Mouse (Mus musculus): ENCODE data around the gene 9030612E09Rik. TPM values are rescaled to one million over a fixed set of nuclear protein-coding genes. Genes with fewer than 3 reads are reported as not detected.
A peak's percentile ranks its signal among the peaks of the same experiment; 100 is the strongest.

The 9030612E09Rik gene
- polyA plus RNA-seq (2015; fragmentation: Nextera tagmentation; extraction: Ambion mirVana) = 0.69 and 0.92 TPM in 2 replicates

DNA sequence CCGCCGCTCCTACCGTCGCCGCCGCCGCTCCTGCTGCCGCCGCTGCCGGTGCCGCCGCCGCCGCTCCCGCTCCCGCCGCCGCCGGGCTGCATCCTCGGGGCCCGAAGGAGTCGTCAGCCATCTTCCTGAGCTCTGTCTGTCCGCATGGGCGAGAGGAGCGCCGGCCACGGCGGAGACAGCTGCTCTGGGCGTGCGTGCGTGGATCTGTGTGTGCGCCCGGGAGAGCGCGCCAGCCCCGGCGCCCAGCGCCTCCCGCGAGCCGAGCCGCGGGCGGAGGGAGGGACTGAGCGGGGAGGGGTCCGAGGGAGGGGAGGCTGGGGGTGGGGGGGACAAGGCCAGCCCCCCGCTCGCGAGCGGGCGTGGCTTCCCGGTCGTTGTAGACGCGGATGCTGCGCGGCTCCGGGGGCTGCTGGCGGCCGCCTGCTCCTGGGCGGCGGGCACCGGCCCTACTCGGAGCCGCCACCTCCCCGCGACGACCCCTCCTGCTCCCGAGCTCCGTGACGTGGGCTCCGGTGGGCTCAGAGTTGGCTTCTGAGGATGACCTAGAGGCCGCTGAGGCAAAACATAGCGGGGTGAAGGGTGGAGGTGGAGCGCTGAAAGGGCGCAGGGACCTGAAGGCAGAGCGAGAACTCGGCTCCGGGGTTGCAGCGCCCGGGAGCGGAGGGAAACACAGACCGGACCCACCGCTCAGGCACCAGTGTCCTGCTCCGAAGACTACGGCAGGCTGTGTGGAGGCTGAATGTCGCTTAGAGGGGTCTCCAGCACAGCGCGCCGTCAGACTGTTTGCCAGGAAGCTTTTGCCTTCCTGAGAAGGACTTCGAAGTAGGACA is at the start of gene 9030612E09Rik, which contains the start of gene Sobp:
TSS of gene 9030612E09Rik (plus strand) at position 379 of the 830 bp plus-strand sequence.
TSS of gene Sobp (minus strand) at position 205 of the 830 bp plus-strand sequence.
- H3K9me3 ChIP-seq (replicated peaks; ENCODE audit: control insufficient read depth, low read length) = no peaks in the 10 kb centered on the region
- H3K4me3 ChIP-seq (ENCODE audit: low read length) = peak within 1 kb of the TSS; percentile 88
- under 1% methylated on average over 86 of the region's 91 CpGs for WGBS
- ATAC-seq (replicated peaks; ENCODE audit: extremely low read depth, insufficient read depth, low FRiP score) = peak; percentile 86
- H3K9ac ChIP-seq (ENCODE audit: low read length) = peak within 1 kb of the TSS; percentile 81
- H3K27ac ChIP-seq (ENCODE audit: low read length) = peak within 1 kb of the TSS; percentile 75
- no peaks in the 10 kb centered on the region for H3K36me3 ChIP-seq (ENCODE audit: control insufficient read depth, insufficient read depth)
- H3K27me3 ChIP-seq (ENCODE audit: control insufficient read depth, insufficient read depth, low read length) = peaks cover 9% of the 10 kb centered on the region
- H3K4me1 ChIP-seq (ENCODE audit: control insufficient read depth, insufficient read depth, low read length) = peaks cover 11% of the 10 kb centered on the region
- peak within 1 kb of the TSS; percentile 81 for H3K4me2 ChIP-seq (ENCODE audit: low read depth, low read length)

DNA sequence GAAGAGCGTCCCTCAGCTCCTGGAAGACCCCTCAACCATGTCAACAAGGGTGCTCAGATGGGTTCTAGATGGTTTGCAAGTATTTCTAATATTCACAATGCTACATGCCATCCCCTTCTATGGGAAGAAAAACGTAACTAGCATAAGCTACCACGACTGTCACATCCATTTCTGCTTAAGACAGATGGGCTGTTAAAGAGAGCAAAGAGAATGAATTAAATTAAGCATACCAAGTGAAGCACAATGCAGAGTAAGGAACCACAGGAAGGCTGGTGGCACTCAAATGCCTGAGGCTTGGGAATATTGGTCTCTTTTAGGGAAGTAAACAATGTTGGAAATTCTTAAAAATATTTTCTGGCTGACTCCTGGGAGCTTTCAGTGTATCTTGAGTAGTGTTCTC is 45.8 kb upstream of the 9030612E09Rik start:
- no peak overlapping the region for H3K4me2 ChIP-seq (ENCODE audit: low read depth, low read length)
- no peak overlapping the region for H3K27ac ChIP-seq (ENCODE audit: low read length)
- H3K27me3 ChIP-seq (ENCODE audit: control insufficient read depth, insufficient read depth, low read length) = no peaks in the 10 kb centered on the region

DNA sequence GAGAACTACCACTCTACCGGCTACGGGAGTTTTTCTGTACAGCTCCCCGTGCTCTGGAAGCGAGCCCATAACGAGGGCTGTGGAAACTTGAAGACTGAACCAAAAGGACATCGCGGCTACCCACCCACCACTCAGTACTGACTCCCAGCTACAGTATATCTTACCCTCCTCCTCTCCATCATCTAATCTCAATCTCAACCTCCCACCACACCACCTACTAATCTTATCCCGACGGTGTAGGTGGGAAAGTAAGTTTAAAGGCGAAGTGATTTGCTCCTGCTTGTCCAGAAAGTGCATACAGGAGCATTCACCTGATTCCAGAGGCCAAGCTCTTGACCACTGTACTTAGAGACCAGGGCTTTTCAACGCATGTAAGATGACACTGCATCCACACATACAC is 40.5 kb upstream of the 9030612E09Rik start:
- no peak overlapping the region for H3K27ac ChIP-seq (ENCODE audit: low read length)
- H3K9ac ChIP-seq (ENCODE audit: low read length) = no peak overlapping the region
- no peaks in the 10 kb centered on the region for H3K36me3 ChIP-seq (ENCODE audit: control insufficient read depth, insufficient read depth)
- no peaks in the 10 kb centered on the region for H3K27me3 ChIP-seq (ENCODE audit: control insufficient read depth, insufficient read depth, low read length)
- 89% methylated on average over 11 of the region's 11 CpGs for WGBS
- no peak overlapping the region for H3K4me3 ChIP-seq (ENCODE audit: low read length)
- H3K4me1 ChIP-seq (ENCODE audit: control insufficient read depth, insufficient read depth, low read length) = no peaks in the 10 kb centered on the region
- ATAC-seq (replicated peaks; ENCODE audit: extremely low read depth, insufficient read depth, low FRiP score) = no peak
- no peak overlapping the region for H3K4me2 ChIP-seq (ENCODE audit: low read depth, low read length)
- H3K9me3 ChIP-seq (replicated peaks; ENCODE audit: control insufficient read depth, low read length) = no peaks in the 10 kb centered on the region; the same call in 1 of the 2 replicates

More for the DNA sequence above, 45.8 kb upstream of the 9030612E09Rik start:
- ATAC-seq (replicated peaks; ENCODE audit: extremely low read depth, insufficient read depth, low FRiP score) = no peak
- H3K9ac ChIP-seq (ENCODE audit: low read length) = no peak overlapping the region
- H3K9me3 ChIP-seq (replicated peaks; ENCODE audit: control insufficient read depth, low read length) = no peaks in the 10 kb centered on the region
- no peak overlapping the region for H3K4me3 ChIP-seq (ENCODE audit: low read length)
- peaks cover 8% of the 10 kb centered on the region for H3K4me1 ChIP-seq (ENCODE audit: control insufficient read depth, insufficient read depth, low read length)
- 69% methylated on average over 3 of the region's 3 CpGs for WGBS
- H3K36me3 ChIP-seq (ENCODE audit: control insufficient read depth, insufficient read depth) = no peaks in the 10 kb centered on the region

DNA sequence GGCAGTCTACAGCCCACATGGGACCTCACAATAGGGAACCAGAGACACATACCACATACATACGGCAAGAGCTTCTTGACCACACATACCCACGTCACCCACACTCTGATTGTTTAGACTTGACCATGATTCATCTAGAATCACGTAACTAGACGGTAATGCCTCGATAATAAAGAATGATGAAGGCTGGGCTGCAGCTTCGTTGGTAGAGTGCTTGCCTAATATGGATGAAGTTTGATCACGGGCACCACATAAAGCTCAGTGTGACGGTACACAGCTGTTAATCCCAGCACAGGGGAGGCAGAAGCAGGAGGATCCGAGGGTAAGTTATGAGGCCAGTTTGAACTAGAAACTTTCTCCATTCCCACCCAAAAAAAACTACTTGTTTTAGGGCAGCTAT is 31.3 kb upstream of the 9030612E09Rik start:
- ATAC-seq (replicated peaks; ENCODE audit: extremely low read depth, insufficient read depth, low FRiP score) = no peak
- no peaks in the 10 kb centered on the region for H3K4me1 ChIP-seq (ENCODE audit: control insufficient read depth, insufficient read depth, low read length)
- 81% methylated on average over 9 of the region's 9 CpGs for WGBS

DNA sequence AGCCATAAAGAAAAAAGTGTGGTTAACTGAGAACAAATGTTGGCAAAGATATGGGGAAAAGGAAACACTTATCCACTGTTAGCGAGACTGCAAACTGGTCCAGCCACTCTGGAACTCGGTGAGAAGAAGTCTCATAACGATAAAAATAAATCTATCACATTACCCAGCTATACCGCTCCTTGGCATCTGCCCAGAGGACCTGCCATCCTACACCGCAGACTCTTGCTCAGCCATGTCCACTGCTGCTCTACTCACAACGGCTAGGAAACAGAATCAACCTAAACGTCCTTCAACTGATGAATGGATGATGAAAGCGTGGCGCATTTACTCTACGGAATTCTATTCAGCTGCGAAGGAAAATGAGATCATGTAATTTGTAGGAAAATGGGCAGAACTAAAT is 26.0 kb upstream of the 9030612E09Rik start:
- no peaks in the 10 kb centered on the region; the same call in 1 of the 2 replicates for H3K9me3 ChIP-seq (replicated peaks; ENCODE audit: control insufficient read depth, low read length)
- ATAC-seq (replicated peaks; ENCODE audit: extremely low read depth, insufficient read depth, low FRiP score) = no peak
- no peak overlapping the region for H3K27ac ChIP-seq (ENCODE audit: low read length)
- no peaks in the 10 kb centered on the region for H3K36me3 ChIP-seq (ENCODE audit: control insufficient read depth, insufficient read depth)
- no peaks in the 10 kb centered on the region for H3K27me3 ChIP-seq (ENCODE audit: control insufficient read depth, insufficient read depth, low read length)
- H3K4me3 ChIP-seq (ENCODE audit: low read length) = no peak overlapping the region
- no peak overlapping the region for H3K4me2 ChIP-seq (ENCODE audit: low read depth, low read length)
- no peaks in the 10 kb centered on the region for H3K4me1 ChIP-seq (ENCODE audit: control insufficient read depth, insufficient read depth, low read length)
- WGBS = 71% methylated on average over 11 of the region's 11 CpGs
- H3K9ac ChIP-seq (ENCODE audit: low read length) = no peak overlapping the region

More for the DNA sequence above, 31.3 kb upstream of the 9030612E09Rik start:
- no peak overlapping the region for H3K4me2 ChIP-seq (ENCODE audit: low read depth, low read length)
- no peak overlapping the region for H3K4me3 ChIP-seq (ENCODE audit: low read length)
- no peak overlapping the region for H3K9ac ChIP-seq (ENCODE audit: low read length)
- H3K36me3 ChIP-seq (ENCODE audit: control insufficient read depth, insufficient read depth) = no peaks in the 10 kb centered on the region
- no peaks in the 10 kb centered on the region; the same call in 1 of the 2 replicates for H3K9me3 ChIP-seq (replicated peaks; ENCODE audit: control insufficient read depth, low read length)
- no peaks in the 10 kb centered on the region for H3K27me3 ChIP-seq (ENCODE audit: control insufficient read depth, insufficient read depth, low read length)
- no peak overlapping the region for H3K27ac ChIP-seq (ENCODE audit: low read length)

DNA sequence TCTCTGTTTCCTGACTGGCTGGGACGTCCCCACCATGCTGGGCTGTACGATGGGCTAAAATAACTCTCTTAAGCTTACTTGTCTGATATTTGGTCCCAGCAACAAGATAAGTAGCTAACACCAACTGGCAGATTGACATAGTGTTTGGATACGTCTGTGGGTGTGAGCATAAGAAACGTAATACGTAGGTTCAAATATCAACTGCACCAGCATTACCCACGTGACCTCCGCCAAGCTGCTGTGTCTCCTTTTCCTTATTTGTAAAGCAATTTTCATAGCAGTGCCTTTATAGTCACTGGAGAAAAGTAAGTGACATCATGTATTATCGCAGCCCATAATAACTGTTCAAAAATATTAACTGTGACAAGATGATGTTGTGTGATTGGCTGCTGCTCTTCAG is 21.9 kb upstream of the 9030612E09Rik start:
- Histone ChIP-seq H3K4me1 (ENCODE audit: control insufficient read depth, insufficient read depth, low read length) (peaks cover 3% of the 10 kb centered on the region), H3K9me3 (replicated peaks; ENCODE audit: control insufficient read depth, low read length) (no peaks in the 10 kb centered on the region), H3K4me3 (ENCODE audit: low read length) (no peak overlapping the region), H3K36me3 (ENCODE audit: control insufficient read depth, insufficient read depth) (no peaks in the 10 kb centered on the region), H3K27me3 (ENCODE audit: control insufficient read depth, insufficient read depth, low read length) (no peaks in the 10 kb centered on the region), H3K9ac (ENCODE audit: low read length) (no peak overlapping the region), H3K27ac (ENCODE audit: low read length) (no peak overlapping the region), H3K4me2 (ENCODE audit: low read depth, low read length) (no peak overlapping the region)
- no peak for ATAC-seq (replicated peaks; ENCODE audit: extremely low read depth, insufficient read depth, low FRiP score)
- WGBS = 70% methylated on average over 8 of the region's 8 CpGs

DNA sequence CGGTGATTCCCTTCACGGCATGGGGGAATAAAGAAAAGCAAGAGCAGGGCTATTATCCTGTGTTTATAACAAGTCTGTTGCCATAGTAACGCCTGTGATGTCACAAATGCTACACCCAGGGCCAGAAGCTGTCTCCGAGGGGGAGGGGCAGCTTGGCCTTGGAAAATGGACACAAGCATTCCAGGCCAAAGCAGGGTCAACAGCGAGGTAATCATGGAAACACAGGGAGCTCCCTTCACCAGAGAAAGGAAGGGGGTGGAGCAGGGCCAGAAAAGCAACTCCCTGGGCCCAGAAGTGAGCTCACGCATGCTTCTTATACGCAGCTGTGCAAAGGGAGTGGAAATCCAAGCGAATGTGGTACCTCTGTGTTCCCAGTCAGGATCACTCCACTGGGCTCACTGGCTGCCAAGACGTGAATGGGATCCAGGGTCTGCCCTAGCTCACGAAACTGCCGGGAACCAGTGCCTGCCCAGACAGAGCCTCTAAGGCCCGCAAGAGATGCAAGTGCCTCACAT is 19.4 kb upstream of the 9030612E09Rik start:
- peaks cover 11% of the 10 kb centered on the region for H3K4me1 ChIP-seq (ENCODE audit: control insufficient read depth, insufficient read depth, low read length)
- ATAC-seq (replicated peaks; ENCODE audit: extremely low read depth, insufficient read depth, low FRiP score) = peak; percentile 79
- no peaks in the 10 kb centered on the region for H3K9me3 ChIP-seq (replicated peaks; ENCODE audit: control insufficient read depth, low read length)
- peak overlapping the region; percentile 2; the same call in 1 of the 2 replicates for H3K27ac ChIP-seq (ENCODE audit: low read length)
- no peak overlapping the region for H3K4me3 ChIP-seq (ENCODE audit: low read length)
- H3K27me3 ChIP-seq (ENCODE audit: control insufficient read depth, insufficient read depth, low read length) = no peaks in the 10 kb centered on the region
- 0 out of 2 replicates have a peak overlapping the region, but pooled peaks have one; percentile 6 for H3K4me2 ChIP-seq (ENCODE audit: low read depth, low read length)
- H3K36me3 ChIP-seq (ENCODE audit: control insufficient read depth, insufficient read depth) = no peaks in the 10 kb centered on the region
- no peak overlapping the region for H3K9ac ChIP-seq (ENCODE audit: low read length)
- WGBS = 35% methylated on average over 12 of the region's 12 CpGs

DNA sequence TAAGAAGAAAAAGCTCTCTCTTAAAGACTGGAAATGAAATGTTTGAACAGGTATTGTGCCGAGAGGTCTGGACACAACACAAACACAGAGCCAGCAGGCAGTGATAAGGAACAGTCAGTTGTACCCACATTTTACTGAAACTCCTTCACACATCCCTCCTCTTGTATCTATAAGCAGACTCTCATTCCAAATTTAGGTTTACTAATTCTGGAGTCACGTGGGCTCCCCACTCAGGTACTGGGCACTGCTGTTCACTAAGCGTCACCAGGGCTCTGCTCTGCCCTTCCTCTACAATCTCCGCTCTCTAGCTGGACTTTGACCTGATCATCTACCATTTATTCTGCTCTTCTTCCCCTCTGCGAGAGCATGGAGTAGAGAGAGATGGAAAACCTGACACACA is 15.6 kb upstream of the 9030612E09Rik start:
- WGBS = 52% methylated on average over 5 of the region's 5 CpGs
- peak overlapping the region; percentile 46 for H3K4me2 ChIP-seq (ENCODE audit: low read depth, low read length)
- peak overlapping the region; percentile 83 for H3K27ac ChIP-seq (ENCODE audit: low read length)
- peaks cover 3% of the 10 kb centered on the region for H3K9me3 ChIP-seq (replicated peaks; ENCODE audit: control insufficient read depth, low read length)
- no peaks in the 10 kb centered on the region for H3K27me3 ChIP-seq (ENCODE audit: control insufficient read depth, insufficient read depth, low read length)
- 0 out of 2 replicates have a peak overlapping the region, but pooled peaks have one; percentile 7 for H3K9ac ChIP-seq (ENCODE audit: low read length)
- H3K4me1 ChIP-seq (ENCODE audit: control insufficient read depth, insufficient read depth, low read length) = peaks cover 11% of the 10 kb centered on the region
- ATAC-seq (replicated peaks; ENCODE audit: extremely low read depth, insufficient read depth, low FRiP score) = no peak; the same call in 1 of the 2 replicates
- no peaks in the 10 kb centered on the region for H3K36me3 ChIP-seq (ENCODE audit: control insufficient read depth, insufficient read depth)
- H3K4me3 ChIP-seq (ENCODE audit: low read length) = no peak overlapping the region

DNA sequence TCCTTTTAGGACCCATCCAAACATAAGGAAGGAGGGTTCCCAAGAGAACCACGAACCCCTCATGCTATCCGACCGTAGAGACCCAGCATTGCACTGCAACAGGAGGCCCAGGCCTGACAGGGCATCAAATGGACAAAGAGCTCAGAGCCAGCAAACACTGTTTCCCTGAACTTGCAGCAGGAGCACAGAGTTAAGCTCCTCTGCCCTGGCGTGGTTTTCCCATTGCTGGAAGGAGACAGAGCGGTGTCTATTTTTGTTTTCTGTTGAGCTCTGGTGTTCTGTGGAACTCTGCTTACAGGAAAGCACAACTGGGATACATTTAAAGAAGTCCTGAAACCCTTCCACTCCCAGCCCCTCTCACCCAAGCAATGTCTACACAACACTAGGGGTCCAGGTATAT is 15.2 kb upstream of the 9030612E09Rik start:
- Histone ChIP-seq H3K9ac (ENCODE audit: low read length) (no peak overlapping the region), H3K4me2 (ENCODE audit: low read depth, low read length) (peak overlapping the region; percentile 46), H3K9me3 (replicated peaks; ENCODE audit: control insufficient read depth, low read length) (peaks cover 3% of the 10 kb centered on the region), H3K27ac (ENCODE audit: low read length) (peak overlapping the region; percentile 83), H3K36me3 (ENCODE audit: control insufficient read depth, insufficient read depth) (no peaks in the 10 kb centered on the region), H3K4me3 (ENCODE audit: low read length) (no peak overlapping the region), H3K27me3 (ENCODE audit: control insufficient read depth, insufficient read depth, low read length) (no peaks in the 10 kb centered on the region), H3K4me1 (ENCODE audit: control insufficient read depth, insufficient read depth, low read length) (peaks cover 11% of the 10 kb centered on the region)
- 0 out of 2 replicates have a peak, but pooled peaks have one; percentile 34 for ATAC-seq (replicated peaks; ENCODE audit: extremely low read depth, insufficient read depth, low FRiP score)
- 51% methylated on average over 5 of the region's 5 CpGs for WGBS

Data from heart, embryonic 16.5 days (tissue).